Mouse (Mus musculus) regulatory T cell (primary cell): ENCODE measurements around the gene Nos3.

Source experiments
- in situ Hi-C: fragments of 300-600 bp; cut with MboI, MseI; formaldehyde crosslinking; loops from one replicate; pipeline ENCODE4 v1.15.1; 2025; ENCODE audit warnings: high pct_unique_total_duplicates

Gene Nos3

DNA sequence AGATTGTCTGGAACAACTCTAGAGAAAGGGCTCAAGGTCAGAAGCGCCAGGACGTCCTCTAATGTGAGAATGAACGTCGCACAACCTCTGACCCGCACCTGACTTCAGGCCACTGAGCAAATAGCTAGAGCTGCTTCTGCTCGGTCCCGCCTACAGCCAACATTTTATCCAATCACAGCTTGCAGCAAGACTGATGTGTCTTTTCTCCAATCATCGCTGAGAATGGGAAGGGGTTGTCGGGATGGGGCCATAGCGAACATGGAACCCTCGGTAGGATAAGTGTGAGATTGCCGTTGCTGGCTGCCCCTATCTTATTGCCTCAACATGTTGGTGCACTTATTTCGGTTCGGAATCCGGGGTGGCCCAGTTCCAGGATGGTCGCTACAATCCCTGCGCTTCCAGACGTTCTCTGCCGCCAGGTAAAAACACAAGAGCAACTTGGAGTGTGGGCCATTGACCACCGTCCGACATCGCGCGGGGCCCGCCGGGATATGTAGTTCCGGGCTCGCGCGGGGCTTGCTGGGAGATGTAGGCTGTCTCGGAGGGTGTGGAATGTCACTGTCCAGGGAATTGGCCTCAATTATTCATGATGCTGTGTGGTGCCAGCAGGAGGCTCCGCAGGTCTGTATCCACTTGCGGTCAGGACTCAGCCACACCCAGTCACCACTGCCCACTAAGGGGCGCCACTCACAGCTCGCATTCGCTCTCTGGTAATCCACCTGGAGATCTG is 29.7 kb downstream of the Nos3 start:
- in situ Hi-C loops: loop anchor here (10.0 kb wide), 2 partner anchors 290 to 600 kb away; partner anchors contain the start of gene Nub1

DNA sequence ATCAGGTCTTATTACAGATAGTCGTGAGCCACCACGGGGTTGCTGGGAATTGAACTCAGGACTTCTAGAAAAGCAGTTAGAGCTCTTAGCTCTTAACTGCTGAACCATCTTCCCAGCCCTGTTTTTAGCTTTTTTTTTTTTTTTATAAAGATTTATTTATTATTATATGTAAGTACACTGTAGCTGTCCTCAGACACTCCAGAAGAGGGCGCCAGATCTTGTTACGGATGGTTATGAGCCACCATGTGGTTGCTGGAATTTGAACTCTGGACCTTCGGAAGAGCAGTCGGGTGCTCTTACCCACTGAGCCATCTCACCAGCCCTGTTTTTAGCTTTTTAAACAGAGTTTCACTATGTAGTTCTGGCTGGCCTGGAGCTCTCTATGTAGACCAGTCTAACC is 31.6 kb downstream of the Nos3 start:
- in situ Hi-C loops: loop anchor here (10.0 kb wide), 2 partner anchors 289 to 601 kb away; partner anchors contain the start of gene Nub1

DNA sequence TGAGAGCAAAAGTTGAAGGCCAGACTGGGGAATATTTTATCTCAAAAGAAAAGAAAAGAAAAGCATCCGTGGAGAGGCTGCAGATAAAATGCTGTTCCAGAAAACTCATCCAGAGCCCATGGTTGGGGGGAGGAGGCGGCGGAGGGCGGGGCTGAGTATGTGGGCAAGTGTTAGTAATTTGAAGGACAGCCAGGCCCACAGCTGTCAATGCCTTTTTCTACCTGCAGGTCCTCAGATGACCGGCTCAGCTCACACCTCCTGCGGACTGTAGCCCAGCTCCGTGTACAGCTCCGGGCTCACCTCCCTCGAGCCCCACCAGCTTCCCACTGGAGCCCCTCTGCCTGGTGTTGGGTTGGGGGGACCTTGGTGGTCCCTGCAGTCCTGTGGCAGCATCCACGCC is 35.1 kb downstream of the Nos3 start:
- in situ Hi-C loops: loop anchor here (10.0 kb wide), 2 partner anchors 285 to 605 kb away; partner anchors contain the start of gene Nub1

DNA sequence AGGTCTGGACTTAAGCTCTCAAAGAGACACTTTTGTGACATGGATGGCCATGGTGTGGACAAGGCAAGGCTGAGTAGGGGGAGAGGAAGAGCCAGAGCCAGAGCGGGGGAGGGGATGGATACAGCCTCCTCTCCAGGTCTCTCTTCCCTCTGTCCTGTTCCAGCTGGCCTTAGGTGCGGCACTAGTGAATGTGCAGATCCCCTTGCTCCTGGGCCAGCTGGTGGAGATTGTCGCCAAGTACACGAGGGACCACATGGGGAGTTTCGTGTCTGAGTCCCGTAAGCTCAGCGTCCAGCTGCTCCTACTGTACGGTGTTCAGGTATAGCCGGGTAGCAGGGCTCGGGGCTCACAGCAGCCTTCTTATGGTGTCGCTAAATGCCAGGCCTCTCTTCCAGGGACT is 35.8 kb downstream of the Nos3 start:
- in situ Hi-C loops: no loop called here

DNA sequence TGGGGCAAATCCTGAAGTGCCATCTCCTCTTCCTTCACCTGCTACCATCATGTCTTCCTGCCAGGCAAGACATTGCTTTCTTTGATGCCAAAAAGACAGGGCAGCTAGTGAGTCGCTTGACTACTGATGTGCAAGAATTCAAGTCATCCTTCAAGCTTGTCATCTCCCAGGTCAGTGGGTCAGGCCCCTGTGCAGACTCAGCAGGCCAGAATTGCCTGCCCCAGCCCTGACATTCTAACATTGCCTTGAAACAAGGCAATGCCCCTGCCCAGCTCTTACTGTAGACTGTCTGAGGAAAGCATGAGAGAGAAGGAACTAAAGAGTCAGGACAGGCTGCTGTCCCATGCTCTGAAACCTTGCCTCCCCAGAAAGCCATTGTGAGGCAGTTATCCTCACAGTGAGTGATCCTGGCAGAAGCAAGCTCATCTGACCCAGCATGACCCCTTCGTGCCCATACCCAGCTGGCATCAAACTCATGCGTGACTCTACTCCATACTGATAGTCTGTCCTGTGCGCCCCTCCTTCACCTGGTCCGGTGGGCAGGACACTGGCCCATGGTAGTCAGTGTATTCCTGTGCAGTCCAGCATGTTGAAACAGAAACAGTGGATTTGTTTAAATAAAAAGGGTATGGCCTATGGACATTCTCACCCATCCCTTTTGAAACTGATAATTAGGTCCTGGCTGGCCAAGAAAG is 36.4 kb downstream of the Nos3 start:
- in situ Hi-C loops: no loop called here

DNA sequence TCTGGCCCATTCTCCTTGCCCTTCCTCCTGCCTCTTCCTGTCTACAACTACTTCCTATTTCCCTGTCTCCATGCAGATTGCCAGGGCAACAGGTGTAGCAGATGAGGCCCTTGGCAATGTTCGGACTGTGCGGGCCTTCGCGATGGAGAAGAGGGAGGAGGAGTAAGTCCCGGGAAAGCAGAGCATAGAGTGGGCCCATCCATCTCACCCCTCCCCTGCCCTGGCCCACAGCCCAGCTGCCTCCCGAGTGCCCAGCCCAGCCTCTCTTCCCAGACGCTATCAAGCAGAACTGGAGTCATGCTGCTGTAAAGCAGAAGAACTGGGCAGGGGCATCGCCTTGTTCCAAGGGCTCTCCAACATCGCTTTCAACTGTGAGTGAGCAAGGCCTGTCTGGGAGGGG is 37.4 kb downstream of the Nos3 start:
- in situ Hi-C loops: no loop called here

DNA sequence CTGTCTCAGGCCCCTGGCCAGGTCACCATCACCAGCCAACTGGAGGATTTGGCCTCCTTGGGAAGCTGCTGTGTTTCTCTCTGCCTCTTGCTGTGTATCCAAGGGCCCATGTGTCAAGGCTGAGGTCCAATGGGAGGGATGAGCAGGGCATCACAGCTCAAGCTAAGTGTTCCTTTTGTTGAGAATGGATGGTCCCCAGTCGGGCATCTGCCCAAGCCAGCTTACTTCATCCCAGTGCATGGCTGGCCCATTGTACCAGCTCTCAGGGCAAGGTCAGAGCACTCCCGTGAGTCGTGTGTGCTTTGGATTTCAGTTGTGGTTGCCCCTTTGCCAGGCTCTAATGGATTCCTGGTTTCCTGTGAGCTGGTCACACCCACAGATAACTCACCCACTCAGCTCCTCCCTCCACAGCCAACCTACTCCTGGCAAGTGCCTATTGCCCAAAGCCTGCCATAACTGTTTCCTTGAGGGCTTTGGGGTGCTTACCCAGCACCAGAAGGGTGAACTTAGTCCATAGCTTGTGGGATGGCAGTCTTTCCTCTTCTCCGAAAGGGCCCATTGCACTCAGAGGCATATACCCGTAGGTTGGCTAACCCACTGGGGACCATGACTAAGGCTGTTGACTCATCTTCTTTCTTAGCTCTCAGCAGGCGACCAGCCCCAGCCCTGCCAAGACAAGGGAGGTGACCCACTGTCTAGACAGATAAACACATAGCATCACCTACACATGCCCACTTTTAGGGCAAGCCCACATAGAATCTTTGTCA is 40.2 kb downstream of the Nos3 start:
- in situ Hi-C loops: no loop called here

DNA sequence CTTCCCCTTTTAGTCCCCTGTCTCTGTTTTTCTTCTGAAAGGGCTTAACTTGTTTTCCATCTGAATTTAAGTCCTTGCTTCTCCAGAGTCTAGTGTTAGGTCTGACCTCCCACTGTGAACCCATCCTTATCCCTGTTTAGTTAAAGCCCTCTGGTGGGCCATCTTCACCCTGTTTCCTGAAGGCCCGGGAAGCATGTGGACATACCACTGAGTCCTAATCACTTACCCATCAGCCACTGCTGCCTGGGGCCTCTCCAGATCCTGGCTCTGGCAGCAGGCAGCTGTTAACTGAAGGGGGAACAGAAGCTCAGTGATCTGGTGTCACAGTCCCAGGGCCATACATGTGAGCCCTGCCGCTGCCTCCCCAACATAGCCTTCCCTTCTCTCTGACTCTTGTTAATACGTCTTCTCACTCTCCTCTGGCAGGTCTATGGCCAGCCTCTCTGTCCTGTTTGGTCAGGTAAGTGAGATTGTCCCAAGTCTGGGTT is 40.8 kb downstream of the Nos3 start:
- in situ Hi-C loops: no loop called here

DNA sequence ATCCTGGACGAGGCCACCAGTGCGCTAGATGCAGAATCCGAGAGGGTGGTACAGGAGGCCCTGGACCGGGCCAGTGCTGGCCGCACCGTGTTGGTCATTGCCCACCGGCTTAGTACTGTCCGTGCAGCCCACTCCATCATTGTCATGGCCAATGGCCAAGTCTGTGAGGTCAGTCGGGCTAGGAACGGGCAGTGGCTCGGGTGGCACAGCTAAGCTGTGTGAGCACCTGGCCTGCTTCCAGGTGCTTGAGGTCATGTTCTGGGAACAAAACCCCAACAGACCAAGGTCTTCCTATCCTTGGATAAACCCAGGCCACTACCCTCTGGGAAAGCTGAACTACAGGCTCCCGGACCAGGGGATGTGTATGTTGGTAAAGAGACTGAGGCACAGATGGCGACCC is 44.0 kb downstream of the Nos3 start:
- in situ Hi-C loops: no loop called here

DNA sequence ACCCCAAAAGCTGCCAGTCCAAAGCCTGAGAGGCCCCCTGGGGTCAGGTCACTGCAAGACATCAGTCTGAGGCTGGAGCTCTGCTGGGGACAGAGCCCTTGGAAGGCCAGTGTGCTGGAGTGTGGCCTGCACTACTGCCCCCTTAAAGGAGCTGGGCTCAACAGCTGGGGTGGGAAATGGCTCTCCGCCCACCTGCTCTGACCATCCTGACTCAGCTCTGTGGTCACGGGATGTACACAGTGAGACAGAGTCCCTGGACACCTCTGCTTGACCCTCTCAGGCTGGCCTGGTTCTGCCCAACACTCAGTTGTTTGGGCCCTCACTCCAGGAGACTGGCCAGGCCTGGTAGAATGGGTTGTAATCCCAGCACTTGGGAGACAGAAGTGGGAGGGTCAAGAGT is 44.9 kb downstream of the Nos3 start:
- in situ Hi-C loops: no loop called here

DNA sequence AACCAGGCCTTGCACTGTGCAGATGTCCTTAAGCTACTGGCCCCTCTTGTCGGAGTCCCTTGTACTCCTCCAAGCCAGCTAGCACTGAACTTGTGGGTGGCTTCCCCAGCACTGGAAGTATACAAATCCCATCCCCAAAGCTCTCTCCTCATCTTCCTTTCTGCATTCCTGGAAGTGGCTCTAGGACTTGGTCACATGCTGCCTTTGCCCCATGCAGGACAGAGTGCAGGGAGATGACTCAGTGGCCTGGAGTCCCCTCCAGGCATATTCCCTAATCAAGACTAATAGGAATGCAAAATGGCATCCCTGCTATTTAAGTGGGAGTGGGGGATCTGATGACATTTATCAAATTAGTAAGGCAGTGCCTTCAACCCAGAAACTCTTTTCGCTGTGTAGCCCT is 47.5 kb downstream of the Nos3 start:
- in situ Hi-C loops: no loop called here

DNA sequence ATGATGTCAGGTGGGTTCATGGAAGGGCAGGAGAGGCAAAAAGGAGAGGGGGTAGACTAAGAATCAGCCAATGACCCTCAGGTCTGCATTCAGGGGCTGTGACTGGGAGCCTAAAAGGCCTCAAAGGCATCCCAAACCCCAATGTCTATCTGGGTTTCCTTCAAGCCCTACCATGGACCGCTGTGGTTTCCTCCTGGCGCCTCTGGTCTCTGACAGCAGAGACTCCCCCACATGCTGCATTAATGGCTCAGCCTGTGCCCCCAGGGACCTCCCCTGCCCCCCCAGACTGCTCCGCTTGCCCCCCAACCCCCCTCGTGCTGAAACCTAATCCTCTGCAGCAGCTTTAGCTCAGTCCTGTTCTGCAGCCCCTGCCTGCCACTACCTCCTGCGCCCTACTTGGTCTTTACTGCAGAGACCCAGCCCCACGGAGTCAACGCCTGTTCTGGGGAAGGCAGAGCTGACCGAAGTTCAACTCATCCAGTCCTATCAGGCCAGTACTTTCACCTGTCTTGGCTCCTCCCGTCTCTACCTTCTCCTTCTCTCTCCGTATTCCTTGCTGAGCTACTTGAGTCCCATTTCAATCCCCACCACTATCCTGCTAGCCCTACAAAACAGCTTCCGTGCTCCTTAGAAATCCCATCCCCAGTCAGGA is 48.6 kb downstream of the Nos3 start, which contains the start of gene Asic3:
Asic3 (plus strand) TSS at position 351 of the 652 bp plus-strand sequence.
- in situ Hi-C loops: no loop called here

DNA sequence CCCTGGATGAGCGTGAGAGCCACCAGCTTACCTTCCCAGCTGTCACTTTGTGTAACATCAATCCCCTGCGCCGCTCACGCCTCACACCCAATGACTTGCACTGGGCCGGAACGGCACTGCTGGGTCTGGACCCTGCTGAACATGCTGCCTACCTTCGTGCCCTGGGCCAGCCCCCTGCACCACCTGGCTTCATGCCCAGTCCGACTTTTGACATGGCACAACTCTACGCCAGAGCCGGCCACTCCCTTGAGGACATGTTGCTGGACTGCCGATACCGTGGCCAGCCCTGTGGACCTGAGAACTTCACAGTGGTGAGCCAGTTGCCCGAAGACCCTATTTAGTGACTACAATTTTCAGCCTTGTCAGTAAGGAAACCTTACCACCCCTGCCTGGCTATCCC is 49.3 kb downstream of the Nos3 start:
- in situ Hi-C loops: no loop called here

DNA sequence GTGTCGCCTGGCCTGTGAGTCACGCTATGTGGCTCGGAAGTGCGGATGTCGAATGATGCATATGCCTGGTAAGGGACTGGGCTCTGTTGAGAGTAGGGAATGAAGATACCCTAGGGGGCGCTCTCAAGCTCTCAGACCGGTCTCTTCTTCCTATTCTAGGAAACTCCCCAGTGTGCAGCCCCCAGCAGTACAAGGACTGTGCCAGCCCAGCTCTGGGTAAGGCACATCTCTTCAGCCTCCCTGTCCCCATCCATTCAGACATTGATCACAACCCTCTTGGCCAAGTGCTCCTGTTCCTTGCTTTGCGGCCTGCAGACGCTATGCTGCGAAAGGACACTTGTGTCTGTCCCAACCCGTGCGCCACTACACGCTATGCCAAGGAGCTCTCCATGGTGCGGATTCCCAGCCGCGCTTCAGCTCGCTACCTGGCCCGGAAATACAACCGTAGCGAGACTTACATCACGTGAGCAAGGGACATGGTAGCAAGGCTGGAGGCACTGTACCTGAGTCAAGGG is 51.7 kb downstream of the Nos3 start:
- in situ Hi-C loops: no loop called here

DNA sequence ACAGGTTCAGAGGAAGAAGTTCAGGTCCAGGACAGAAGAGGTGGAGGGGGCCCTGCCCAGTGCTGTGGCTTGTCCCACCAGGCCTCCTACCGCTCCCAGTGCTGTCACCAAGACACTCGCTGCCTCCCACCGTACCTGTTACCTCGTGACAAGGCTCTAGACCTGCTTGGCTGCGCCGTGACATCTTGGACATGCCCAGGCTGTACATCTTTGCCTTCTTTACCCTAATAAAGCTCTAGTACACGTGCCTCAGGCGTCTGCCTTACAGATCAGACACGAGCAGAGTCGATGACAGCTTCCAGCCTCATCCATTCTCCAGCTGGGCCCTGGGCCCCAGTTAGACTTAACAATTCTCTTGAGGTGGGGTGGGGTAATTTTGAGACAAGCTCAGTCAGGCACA is 53.0 kb downstream of the Nos3 start:
- in situ Hi-C loops: no loop called here

DNA sequence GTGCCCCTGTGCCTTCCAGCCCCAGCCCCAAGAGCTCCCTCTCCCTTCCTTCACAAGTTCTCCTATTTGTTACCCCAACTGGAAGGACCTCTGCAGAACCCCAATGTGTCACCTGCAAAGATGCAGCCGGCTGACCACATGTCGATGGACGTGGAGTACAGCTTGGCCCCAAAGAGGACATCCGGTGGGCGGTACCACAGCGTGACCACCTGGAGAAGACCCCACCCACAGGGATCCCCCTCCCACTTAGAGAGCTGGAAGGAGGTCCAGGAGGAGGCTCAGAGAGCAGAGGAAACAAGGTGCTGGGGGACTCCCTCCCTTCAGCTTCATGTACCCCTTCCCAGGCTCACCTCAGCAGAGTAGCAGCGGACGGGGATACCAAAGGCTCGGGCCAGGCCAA is 55.8 kb downstream of the Nos3 start:
- in situ Hi-C loops: no loop called here

DNA sequence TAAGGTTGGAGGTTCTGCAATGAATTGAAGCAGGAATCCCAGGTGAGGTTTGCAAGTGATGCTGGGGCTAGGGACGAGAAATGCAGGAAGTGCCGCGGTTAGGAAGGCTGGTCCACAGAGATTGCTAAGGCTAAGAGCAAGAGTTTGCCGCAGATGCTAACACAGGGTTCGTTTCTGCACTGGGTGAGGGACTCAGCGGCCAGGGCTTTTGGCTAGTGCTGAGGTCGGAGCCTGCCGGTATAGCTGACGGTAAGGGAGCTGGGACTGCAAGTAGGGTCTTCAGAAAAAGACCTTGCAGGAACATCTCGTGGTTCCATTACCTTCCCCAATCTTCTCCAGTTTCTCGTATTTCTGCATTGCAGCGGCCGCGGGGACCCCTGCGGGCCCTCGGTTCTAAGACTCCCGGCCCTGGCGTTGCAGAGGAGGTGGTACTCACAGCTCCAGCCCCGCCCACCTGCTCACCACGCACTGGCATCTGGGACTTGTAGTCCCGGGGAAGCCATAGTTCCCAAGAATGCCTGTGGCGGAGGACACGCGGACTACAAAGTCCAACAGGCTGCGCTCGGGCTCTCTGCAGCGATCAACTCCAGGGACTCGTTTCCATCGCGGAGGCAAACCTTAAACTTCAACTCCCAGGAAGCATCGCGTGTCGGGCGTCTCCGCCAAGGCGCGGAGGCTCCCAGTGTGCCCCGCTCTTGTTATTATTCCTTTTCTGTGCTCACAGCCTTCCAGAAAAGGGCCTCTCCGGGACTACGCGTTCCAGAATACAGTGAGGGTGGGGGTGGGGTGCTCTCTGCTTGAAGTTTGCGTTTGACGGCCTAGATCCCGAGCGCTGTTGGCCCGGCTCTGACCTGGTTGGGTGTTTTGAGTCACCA is 58.8 kb downstream of the Nos3 start, which contains the start of the genes Cdk5 and Slc4a2:
Cdk5 (minus strand) TSS at position 402 of the 875 bp plus-strand sequence.
Slc4a2 (plus strand) TSS at position 709 of the 875 bp plus-strand sequence.
- in situ Hi-C loops: no loop called here

DNA sequence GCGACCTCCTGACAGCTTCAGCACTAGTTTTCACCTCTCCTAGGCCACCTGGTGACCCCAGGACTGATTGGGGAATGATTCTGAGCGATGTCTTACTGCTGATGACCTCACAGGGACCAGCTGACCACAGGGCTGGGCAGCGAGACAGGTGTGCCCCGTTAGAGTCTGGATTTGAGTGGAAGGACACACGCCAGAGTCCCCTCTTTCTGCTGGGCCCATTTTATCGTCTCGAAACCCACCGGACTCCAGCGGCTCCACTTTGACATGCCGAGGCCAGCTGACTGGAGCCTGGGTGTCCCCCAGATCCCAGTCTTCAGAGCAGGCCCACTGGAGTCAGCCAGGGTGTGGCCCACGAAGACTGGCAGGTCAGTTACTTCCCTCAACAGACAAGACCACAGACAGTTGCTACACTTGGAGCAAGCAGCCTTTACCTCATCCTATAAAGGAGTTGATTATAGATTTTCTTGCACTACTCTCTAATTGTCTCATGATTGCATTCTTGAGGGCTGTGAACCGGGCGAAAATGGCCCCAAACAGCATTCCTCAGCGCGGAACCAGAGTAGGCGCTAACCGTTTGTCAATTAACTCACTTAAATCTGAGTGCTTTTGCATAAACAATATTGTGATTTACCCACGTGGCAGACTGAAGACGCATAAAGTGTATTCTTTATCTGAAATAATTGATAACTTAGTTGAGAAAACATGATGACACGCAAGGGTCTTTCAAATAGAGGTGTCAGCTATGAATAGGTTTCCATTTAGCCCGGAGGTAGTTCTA is 59.6 kb downstream of the Nos3 start:
- in situ Hi-C loops: no loop called here

DNA sequence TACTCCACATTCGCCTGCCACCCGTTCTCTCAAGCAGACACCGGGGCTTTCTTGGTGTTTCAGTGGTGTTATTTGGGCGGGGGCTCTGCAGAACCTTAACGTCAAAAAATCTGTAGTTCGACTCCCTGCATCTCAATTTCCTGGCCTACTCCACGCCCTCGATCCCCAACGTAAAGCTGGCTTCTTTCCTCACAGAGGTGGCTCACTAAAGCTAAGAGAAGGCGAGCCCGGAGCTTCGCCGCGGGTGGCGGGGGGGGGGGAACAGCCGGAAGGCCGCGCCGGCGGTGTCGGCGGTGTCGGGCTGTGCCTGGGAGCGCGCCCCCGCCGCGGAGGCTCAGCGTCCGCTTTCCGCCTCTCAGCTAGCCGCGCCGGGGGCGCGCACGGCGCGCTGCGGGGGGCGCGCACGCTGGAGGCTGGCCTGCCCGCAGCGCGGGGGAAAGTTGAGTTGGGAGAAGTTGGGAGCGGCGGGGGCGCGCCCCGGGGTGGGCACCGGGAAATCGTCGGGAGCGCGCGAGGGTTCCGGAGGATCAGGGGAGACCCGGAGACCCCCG is 60.3 kb downstream of the Nos3 start:
- in situ Hi-C loops: no loop called here
